Mouse (Mus musculus): Measurements from ENCODE around the gene Ubxn4. TPM values are rescaled to one million over a fixed set of nuclear protein-coding genes. Genes with fewer than 3 reads are reported as not detected.

Gene Ubxn4
- polyA plus RNA-seq (2015; fragmentation: Nextera tagmentation; extraction: Ambion mirVana), result 33.1 and 35.1 TPM in 2 replicates

DNA sequence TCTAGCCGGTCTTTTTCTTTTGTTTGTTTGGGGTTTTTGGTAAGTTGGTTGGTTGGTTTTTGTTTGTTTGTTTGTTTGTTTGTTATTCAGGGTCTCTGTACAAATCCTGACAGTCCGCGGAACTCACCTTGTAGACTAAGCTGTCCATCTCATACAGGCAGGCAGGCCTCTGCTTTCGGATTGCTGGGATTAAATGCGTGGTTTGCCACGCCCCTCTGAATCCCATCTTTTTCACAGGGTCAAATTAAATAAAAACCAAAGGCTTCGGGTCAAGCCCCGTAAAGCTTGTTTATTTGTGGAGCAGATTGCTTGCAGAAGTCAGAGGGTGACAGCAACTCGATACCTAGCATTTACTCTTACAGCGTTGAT, at the start of gene Ubxn4:
TSS of gene Ubxn4 (plus strand) at position 338 of the 369 bp plus-strand sequence.
- H3K27me3 ChIP-seq (ENCODE audit: insufficient read depth, low read length), result no peaks in the 10 kb centered on the region
- 9% methylated on average over 10 of the region's 10 CpGs for WGBS (ENCODE audit: insufficient replicate concordance)
- H3K4me1 ChIP-seq (ENCODE audit: insufficient read depth), result peaks cover 4% of the 10 kb centered on the region
- peak within 1 kb of the TSS; percentile 84 for H3K9ac ChIP-seq (replicated peaks)
- no peaks in the 10 kb centered on the region for H3K9me3 ChIP-seq (ENCODE audit: low read length)
- DNase-seq (no peak), ATAC-seq (peak; percentile 1; the same call in 1 of the 2 replicates)
- H3K27ac ChIP-seq (ENCODE audit: low read depth), result peak within 1 kb of the TSS; percentile 93
- H3K4me3 ChIP-seq (ENCODE audit: low read depth, low read length), result peak within 1 kb of the TSS; percentile 74
- H3K4me2 ChIP-seq (ENCODE audit: low read depth, low read length), result peak within 1 kb of the TSS; percentile 94
- H3K36me3 ChIP-seq (replicated peaks; ENCODE audit: insufficient read depth, low read length), result 0 out of 2 replicates have a peak, but pooled peaks cover 6% of the 10 kb centered on the region
- TF ChIP-seq EP300 (IDR thresholded peaks at IDR 0.05; ENCODE audit: low read depth) (no peak), CTCF (IDR thresholded peaks at IDR 0.05; ENCODE audit: low read depth) (no peak)

DNA sequence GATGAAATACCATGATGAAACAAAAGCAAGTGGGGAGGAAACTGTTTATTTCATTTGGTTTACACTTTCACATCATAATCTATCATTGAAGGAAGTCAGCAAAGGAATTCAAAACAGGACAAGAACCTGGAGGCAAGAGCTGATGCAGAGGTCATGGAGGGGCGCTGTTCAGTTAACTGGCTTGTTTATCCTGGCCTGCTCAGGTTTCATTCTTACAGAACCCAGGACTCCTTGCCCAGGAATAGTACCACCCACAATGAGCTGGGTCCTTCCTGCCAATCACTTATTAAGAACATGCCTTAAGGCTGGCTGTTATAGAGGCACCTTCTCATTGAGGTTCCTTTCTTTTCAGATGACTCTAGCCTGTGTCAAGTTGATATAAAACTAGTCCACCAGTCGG, 49.8 kb upstream of the Ubxn4 start:
- Histone ChIP-seq H3K4me2 (ENCODE audit: low read depth, low read length) (no peak overlapping the region), H3K9me3 (ENCODE audit: low read length) (no peaks in the 10 kb centered on the region), H3K9ac (replicated peaks) (no peak overlapping the region), H3K27me3 (ENCODE audit: insufficient read depth, low read length) (no peaks in the 10 kb centered on the region), H3K4me1 (ENCODE audit: insufficient read depth) (no peaks in the 10 kb centered on the region), H3K4me3 (ENCODE audit: low read depth, low read length) (no peak overlapping the region), H3K36me3 (replicated peaks; ENCODE audit: insufficient read depth, low read length) (peaks cover 42% of the 10 kb centered on the region), H3K27ac (ENCODE audit: low read depth) (no peak overlapping the region)
- no peak for TF ChIP-seq CTCF (IDR thresholded peaks at IDR 0.05; ENCODE audit: low read depth)
- TF ChIP-seq EP300 (IDR thresholded peaks at IDR 0.05; ENCODE audit: low read depth), result no peak
- WGBS (ENCODE audit: insufficient replicate concordance), result 82% methylated on average over 2 of the region's 2 CpGs
- DNase-seq, result no peak
- no peak for ATAC-seq

DNA sequence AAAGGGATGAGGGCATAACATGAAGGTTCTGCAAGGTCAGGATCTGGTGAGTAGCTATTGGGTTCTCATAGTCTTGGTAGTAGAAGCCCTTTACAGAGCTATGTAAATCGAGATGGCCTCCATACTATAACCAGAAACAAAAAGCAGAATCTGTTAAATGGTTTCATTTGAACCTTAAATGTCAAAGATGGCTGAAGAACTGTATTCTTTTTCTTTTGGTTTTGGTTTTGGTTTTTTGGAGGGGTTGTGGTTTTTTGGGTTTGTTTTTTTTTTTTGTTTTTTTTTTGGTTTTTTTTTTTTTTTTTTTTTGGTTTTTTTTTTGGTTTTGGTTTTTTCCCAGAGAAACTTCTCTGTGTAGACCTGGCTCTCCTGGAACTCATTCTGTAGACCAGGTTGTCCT, 46.4 kb upstream of the Ubxn4 start:
- H3K36me3 ChIP-seq (replicated peaks; ENCODE audit: insufficient read depth, low read length), result peaks cover 45% of the 10 kb centered on the region
- TF ChIP-seq CTCF (IDR thresholded peaks at IDR 0.05; ENCODE audit: low read depth) (no peak), EP300 (IDR thresholded peaks at IDR 0.05; ENCODE audit: low read depth) (no peak)
- no peak overlapping the region for H3K9ac ChIP-seq (replicated peaks)
- ATAC-seq, result no peak
- H3K4me2 ChIP-seq (ENCODE audit: low read depth, low read length), result no peak overlapping the region
- no peaks in the 10 kb centered on the region for H3K27me3 ChIP-seq (ENCODE audit: insufficient read depth, low read length)
- no peak for DNase-seq
- 93% methylated on average over 1 of the region's 1 CpGs for WGBS (ENCODE audit: insufficient replicate concordance)
- H3K9me3 ChIP-seq (ENCODE audit: low read length), result no peaks in the 10 kb centered on the region
- no peaks in the 10 kb centered on the region for H3K4me1 ChIP-seq (ENCODE audit: insufficient read depth)
- no peak overlapping the region for H3K27ac ChIP-seq (ENCODE audit: low read depth)
- no peak overlapping the region for H3K4me3 ChIP-seq (ENCODE audit: low read depth, low read length)

DNA sequence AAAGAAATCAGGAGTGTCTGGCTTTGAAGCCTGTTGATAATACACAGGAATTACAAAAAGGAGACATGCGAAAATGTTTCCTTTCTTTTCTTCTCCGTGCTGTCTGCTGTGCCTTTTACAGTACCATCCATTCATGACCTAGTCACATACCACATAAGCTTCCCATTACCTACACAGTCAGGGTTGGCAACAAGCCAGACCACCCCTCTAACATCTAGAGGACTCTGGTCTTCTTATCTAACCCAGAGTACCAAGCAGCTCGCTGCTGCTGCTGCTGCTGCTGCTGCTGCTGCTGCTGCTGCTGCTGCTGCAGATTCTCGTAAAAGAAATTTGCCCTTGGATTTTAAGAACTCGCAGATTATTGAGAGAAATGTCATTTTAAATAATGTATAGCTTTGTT, 30.5 kb upstream of the Ubxn4 start:
- H3K4me3 ChIP-seq (ENCODE audit: low read depth, low read length), result no peak overlapping the region
- H3K27me3 ChIP-seq (ENCODE audit: insufficient read depth, low read length), result no peaks in the 10 kb centered on the region
- DNase-seq (peak; percentile 17), ATAC-seq (no peak)
- no peaks in the 10 kb centered on the region for H3K4me1 ChIP-seq (ENCODE audit: insufficient read depth)
- no peaks in the 10 kb centered on the region for H3K9me3 ChIP-seq (ENCODE audit: low read length)
- TF ChIP-seq EP300 (IDR thresholded peaks at IDR 0.05; ENCODE audit: low read depth), result no peak
- TF ChIP-seq CTCF (IDR thresholded peaks at IDR 0.05; ENCODE audit: low read depth), result no peak
- WGBS (ENCODE audit: insufficient replicate concordance), result 62% methylated on average over 5 of the region's 5 CpGs
- H3K4me2 ChIP-seq (ENCODE audit: low read depth, low read length), result no peak overlapping the region
- peaks cover 36% of the 10 kb centered on the region for H3K36me3 ChIP-seq (replicated peaks; ENCODE audit: insufficient read depth, low read length)
- no peak overlapping the region for H3K9ac ChIP-seq (replicated peaks)
- H3K27ac ChIP-seq (ENCODE audit: low read depth), result no peak overlapping the region

DNA sequence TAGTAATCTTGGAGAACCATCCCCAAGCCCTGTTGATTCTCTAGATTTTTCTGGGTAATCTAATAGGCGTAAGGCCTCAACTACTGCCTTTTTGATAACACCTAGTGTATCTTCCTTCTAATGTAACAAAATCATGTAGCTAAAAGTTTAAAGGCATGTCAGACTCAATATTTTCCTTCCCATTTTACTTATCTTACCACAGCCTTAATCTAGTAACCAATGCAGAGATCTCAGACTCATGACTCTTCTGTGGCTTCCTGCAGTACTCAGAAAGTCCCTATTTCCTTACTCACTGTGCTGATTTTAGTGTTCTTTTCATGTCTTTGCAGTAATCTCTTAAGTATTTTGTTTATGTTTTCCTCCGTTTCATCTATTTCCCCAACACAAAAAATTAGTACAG, 21.9 kb upstream of the Ubxn4 start:
- no peak overlapping the region for H3K4me2 ChIP-seq (ENCODE audit: low read depth, low read length)
- no peaks in the 10 kb centered on the region for H3K27me3 ChIP-seq (ENCODE audit: insufficient read depth, low read length)
- DNase-seq, result no peak
- no peaks in the 10 kb centered on the region for H3K4me1 ChIP-seq (ENCODE audit: insufficient read depth)
- no peak overlapping the region for H3K9ac ChIP-seq (replicated peaks)
- no peak for TF ChIP-seq CTCF (IDR thresholded peaks at IDR 0.05; ENCODE audit: low read depth)
- no peak for TF ChIP-seq EP300 (IDR thresholded peaks at IDR 0.05; ENCODE audit: low read depth)
- WGBS (ENCODE audit: insufficient replicate concordance), result 92% methylated on average over 2 of the region's 2 CpGs
- H3K27ac ChIP-seq (ENCODE audit: low read depth), result no peak overlapping the region
- H3K36me3 ChIP-seq (replicated peaks; ENCODE audit: insufficient read depth, low read length), result peaks cover 39% of the 10 kb centered on the region
- no peak overlapping the region for H3K4me3 ChIP-seq (ENCODE audit: low read depth, low read length)
- no peak for ATAC-seq
- H3K9me3 ChIP-seq (ENCODE audit: low read length), result no peaks in the 10 kb centered on the region

DNA sequence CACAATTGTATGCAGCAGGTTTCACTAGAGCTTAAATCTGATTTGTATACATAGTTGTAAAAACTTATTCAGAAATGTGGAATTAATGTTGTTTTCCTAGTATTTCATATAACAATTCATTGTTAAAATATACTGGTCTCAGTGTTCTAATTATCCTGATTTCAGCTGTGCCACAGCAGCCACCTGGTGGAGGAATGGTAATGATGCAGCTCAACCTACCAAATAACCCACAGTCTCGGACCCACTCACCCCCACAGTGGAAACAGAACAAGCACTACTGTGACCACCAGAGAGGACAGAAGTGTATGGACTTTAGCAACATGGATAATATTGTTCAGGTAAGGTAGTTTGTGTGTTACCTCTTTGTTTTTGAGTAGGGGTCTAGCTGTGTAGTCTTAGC, 20.5 kb upstream of the Ubxn4 start:
- peaks cover 40% of the 10 kb centered on the region for H3K36me3 ChIP-seq (replicated peaks; ENCODE audit: insufficient read depth, low read length)
- 79% methylated on average over 1 of the region's 1 CpGs for WGBS (ENCODE audit: insufficient replicate concordance)
- DNase-seq, result no peak
- H3K9me3 ChIP-seq (ENCODE audit: low read length), result no peaks in the 10 kb centered on the region
- H3K27ac ChIP-seq (ENCODE audit: low read depth), result no peak overlapping the region
- TF ChIP-seq CTCF (IDR thresholded peaks at IDR 0.05; ENCODE audit: low read depth) (peak; percentile 54), EP300 (IDR thresholded peaks at IDR 0.05; ENCODE audit: low read depth) (no peak)
- H3K4me1 ChIP-seq (ENCODE audit: insufficient read depth), result no peaks in the 10 kb centered on the region
- H3K27me3 ChIP-seq (ENCODE audit: insufficient read depth, low read length), result no peaks in the 10 kb centered on the region
- ATAC-seq, result no peak
- no peak overlapping the region for H3K9ac ChIP-seq (replicated peaks)
- H3K4me3 ChIP-seq (ENCODE audit: low read depth, low read length), result no peak overlapping the region
- H3K4me2 ChIP-seq (ENCODE audit: low read depth, low read length), result no peak overlapping the region

DNA sequence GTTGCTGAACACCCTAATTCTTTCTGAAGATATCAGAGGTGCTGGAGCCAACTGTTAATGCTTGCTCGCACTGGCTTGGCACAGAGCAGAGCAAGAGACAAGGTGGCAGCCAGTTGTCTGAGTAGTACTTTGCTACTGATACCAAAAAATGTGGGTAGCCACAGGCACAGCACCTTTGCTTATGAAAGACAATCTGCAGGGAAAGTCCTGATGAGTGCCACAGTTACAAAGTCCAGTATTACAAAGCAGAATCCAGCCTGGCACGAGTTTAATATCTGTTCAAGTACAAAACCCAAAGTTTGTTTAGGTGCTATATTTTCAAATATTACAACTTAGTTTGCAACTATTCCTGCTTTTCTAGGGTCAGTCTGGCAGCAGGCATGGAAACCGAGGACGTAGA, 8.6 kb upstream of the Ubxn4 start:
- Histone ChIP-seq H3K9me3 (ENCODE audit: low read length) (no peaks in the 10 kb centered on the region), H3K4me1 (ENCODE audit: insufficient read depth) (no peaks in the 10 kb centered on the region), H3K4me2 (ENCODE audit: low read depth, low read length) (no peak overlapping the region), H3K36me3 (replicated peaks; ENCODE audit: insufficient read depth, low read length) (peaks cover 60% of the 10 kb centered on the region), H3K27ac (ENCODE audit: low read depth) (no peak overlapping the region), H3K4me3 (ENCODE audit: low read depth, low read length) (no peak overlapping the region), H3K9ac (replicated peaks) (no peak overlapping the region), H3K27me3 (ENCODE audit: insufficient read depth, low read length) (no peaks in the 10 kb centered on the region)
- DNase-seq (no peak), ATAC-seq (no peak)
- TF ChIP-seq CTCF (IDR thresholded peaks at IDR 0.05; ENCODE audit: low read depth), result no peak
- no peak for TF ChIP-seq EP300 (IDR thresholded peaks at IDR 0.05; ENCODE audit: low read depth)
- WGBS (ENCODE audit: insufficient replicate concordance), result 95% methylated on average over 4 of the region's 4 CpGs
